Mouse (Mus musculus) stomach, postnatal 0 days (tissue): ENCODE data around the gene Arntl.

Experiments
- CTCF ChIP-seq: IDR thresholded peaks from 2 replicates; pipeline ENCODE4 v1.5.1; 2016; ENCODE audit warnings: antibody characterized with exemption, low read depth, mild to moderate bottlenecking, moderate library complexity
- EP300 ChIP-seq: optimal IDR thresholded peaks from 2 replicates; pipeline ENCODE3; 2016; ENCODE audit warnings: antibody characterized with exemption

- TF ChIP-seq CTCF (no peak), EP300 (no peak)
Observed at GRCm38 (mm10) chr7:113245144-113245543, 37.9 kb downstream of the Arntl start.
